Mouse (Mus musculus): ENCODE measurements around the gene Olfr1307.

Olfr1307 gene

DNA sequence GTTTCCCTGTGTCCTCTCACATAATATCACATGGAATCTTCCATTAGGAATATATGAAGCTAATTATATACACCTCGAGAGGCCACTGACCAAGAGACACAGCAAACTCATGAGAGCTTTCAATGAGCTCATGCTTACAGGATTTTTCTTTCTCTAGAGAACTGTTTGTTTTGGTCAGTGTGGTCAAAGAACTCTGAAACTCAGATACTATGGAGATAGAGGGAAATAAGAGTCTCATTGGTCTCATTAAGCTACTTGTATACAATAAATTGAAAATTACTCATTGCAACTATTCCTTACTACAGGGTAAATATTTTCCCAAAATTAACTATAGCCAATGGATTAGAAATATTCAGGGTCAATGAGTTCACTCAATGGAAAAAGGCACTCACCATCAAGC lies at the start of gene Olfr1307:
Gene Olfr1307 (minus strand): TSS at position 101 of the 400 bp plus-strand sequence.
- DNase-seq (ENCODE audit: low spot score): no peak

DNA sequence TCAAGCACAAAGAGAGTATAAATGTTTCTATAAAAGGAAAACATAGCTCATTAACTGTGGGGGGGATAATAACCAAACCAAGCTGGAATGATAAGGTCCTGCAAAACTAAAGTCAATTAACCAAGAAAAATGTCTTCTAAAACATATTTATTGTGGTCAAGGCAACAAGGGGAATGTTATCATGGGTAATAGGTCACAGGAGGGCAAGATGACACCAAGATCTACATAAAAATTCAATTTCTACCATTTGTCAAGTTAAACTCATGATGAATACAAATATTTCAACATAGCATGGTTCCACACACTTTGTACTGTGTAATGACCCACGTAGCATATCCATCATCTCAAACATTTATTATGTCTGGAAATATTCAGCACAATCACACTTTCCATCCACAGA lies 40.9 kb upstream of the Olfr1307 start, which contains the start of gene Olfr1309:
Gene Olfr1309 (minus strand): TSS at position 101 of the 400 bp plus-strand sequence.
- no peak for DNase-seq (ENCODE audit: low spot score)

DNA sequence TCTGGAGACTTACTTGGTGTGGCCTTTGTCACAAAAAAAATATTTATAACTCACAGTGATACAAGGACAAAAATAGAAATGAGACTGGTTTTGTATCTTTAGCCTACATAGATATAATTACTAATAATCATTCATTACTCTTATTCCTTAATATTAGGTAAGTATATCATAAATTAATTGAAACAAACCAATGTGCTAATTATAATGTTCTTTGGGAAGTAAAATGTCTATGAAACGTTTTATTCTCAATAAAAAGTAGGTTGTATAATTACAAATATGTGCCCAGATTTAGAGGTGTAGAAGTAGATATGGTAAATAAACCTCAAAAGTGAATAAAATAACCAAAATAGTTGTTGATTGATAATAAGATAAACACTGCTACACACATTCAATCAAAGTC lies 15.6 kb upstream of the Olfr1307 start, which contains the start of gene Olfr1308:
Gene Olfr1308 (minus strand): TSS at position 101 of the 400 bp plus-strand sequence.
- DNase-seq (ENCODE audit: low spot score): no peak

DNA sequence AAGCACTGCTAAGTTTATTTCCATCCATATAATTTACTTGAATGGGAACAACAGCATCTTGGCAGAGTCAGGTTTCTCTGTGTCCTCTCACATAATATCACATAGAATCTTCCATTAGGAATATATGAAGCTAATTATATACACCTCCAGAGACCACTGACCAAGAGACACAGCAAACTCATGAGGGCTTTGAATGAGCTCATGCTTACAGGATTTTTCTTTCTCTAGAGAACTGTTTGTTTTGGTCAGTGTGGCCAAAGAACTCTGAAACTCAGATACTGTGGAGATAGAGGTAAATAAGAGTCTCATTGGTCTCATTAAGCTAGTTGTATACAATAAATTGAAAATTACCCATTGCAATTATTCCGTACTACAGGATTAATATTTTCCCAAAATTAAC lies 33.1 kb downstream of the Olfr1307 start, which contains the start of gene Olfr1306:
Gene Olfr1306 (minus strand): TSS at position 101 of the 400 bp plus-strand sequence.
- DNase-seq (ENCODE audit: low spot score): no peak

All from layer of hippocampus, adult 9-10 months (tissue).